Mouse (Mus musculus) megakaryocyte, adult 5-6 weeks (primary cell): ENCODE measurements around the gene Parp16. TPM values are rescaled to one million over a fixed set of nuclear protein-coding genes. Genes with fewer than 3 reads are reported as not detected.
A peak's percentile ranks its signal among the peaks of the same experiment; 100 is the strongest.

Experiments
- ATAC-seq: 2 replicates; pipeline ENCODE4 v1.8.0; 2016; ENCODE audit warnings: mild to moderate bottlenecking, inconsistent platforms; ENCODE audit not compliant: poor library complexity, severe bottlenecking
- total RNA-seq, 2 experiments: library from RNA; stranded (forward) in 1 of 2; stranded (reverse) in 1 of 2; fragments of 153-499, 151-499 nt in 1 of 2; fragments of 221-1000, 200-1000 nt in 1 of 2; gene quantifications; 2 replicates each; pipeline versions ENCODE4 v1.2.3 to v1.2.4; 2015 to 2017

Parp16 gene
- total RNA-seq, 2 experiments from 2014 or later: 0.95 to 1.3 TPM

DNA sequence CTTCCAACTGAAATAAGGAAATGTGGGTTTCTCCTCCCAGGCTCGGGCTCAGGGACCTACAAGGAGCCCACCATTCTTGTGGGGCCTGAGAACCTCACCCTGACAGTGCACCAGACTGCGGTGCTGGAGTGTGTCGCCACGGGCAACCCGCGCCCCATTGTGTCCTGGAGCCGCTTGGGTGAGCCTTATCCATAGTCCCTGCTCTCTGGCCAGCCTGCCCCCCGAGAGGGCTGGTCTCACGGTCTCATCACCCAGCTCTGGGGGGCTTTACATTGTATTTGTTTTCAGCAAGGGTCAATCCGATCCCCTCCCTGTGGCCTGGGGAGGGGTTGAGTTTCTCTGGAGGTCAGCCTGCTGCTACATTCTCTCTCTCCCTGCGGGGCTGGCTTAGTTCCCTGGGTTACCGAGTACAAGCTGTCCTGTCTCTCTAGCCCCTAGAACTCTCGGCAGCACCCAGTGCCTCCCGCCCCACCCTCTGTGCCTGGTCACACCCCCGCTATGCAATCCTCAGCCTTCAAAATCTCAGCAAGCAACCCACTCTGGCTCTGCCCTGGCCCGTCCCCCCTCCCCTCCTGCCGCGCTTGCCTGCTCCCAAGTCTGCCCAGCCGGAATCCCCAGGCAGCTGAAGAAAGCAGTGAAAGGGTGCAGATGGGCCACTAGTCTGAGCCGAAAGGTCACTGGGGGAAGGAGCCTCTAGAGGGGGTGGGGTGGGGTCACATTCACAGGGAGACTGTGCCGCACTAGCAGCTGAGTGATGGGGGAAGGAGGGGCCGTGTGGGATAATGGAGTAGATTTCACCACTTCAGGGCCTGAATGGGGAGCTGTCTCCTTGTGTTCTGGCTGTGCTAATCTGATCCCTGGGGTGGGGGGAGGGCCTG is 16.6 kb upstream of the Parp16 start:
- ATAC-seq: no peak

- ATAC-seq: no peak
Measured at GRCm38 (mm10) chr9:65179817-65180624, 15.1 kb upstream of the Parp16 start.

DNA sequence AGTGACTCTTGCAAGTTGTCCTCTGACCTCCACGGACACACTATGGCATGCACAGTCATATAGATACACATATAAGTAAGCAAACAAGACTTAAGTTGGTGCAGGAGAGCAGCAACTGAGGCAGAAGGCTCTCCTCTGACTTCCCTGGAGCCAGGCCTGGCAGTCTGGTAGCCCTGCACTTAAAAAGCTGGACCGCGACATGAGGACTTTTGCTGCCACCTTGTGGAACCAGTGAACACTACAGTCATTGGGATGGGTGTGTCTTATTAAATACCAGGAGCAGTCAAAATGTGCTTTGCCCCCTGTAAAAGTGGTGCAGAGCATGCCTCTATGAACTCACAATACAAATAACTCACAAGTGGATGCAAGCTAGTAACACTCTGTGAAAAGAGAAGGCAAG is 6.6 kb upstream of the Parp16 start:
- ATAC-seq: peak; percentile 88

GRCm38 (mm10) chr9:65190306-65190705 is 4.8 kb upstream of the Parp16 start:
- ATAC-seq: no peak

- no peak for ATAC-seq
Measured at GRCm38 (mm10) chr9:65191389-65191754, 3.8 kb upstream of the Parp16 start.

DNA sequence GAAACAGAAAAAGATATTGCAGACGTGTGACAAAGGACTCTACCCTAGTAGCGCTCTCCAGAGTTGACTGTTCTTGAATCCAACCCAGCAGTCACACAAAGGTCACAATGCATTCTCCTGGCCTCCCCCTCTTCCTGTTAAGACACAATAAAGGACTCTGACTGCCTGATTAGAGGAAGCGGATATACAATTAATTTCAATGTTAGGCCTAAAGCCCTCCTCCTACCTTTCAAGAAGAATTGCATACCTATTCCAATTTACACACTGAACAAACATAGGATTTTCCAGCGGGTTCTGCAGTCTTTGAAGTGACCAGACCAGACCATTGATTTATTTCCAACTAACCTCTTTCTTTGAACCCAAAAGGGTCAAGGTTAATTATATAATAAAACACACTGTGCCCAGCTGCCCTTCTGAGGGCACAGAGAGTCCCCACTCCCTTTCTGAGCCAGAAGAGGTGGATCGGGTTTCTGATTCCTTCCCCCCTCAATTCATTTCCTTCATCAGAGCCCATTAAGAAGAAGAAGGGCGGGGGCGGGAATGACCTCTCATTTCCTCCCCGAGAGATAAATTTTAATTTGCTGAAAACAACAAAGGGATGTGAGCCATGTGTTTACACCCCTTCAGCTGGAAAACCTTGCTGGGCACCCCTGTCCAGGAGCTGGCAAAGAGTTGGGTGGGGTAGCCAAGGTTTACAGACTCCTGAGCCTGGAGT is 3.2 kb upstream of the Parp16 start:
- ATAC-seq: no peak

- no peak for ATAC-seq
Measured at GRCm38 (mm10) chr9:65193214-65193613, 1.9 kb upstream of the Parp16 start.

DNA sequence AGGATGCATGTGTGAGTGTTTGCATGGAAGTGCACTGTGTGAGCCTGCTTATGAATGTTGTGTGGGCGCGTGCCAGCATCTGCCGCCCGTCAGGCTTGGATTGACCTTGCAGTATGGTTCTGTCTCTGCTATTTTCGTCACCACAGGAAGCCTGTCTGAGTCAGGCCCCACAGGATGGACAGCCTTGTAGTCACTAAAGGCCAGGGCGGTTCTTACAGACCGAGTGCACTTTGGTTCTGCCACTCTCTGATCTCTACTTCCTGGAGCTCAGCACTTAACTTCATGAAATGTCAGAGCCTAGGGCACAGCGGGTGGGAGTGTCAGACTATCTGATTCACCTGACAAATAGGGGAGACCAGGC is 448 bp downstream of the Parp16 start:
- peak; percentile 39 for ATAC-seq

- ATAC-seq: peak; percentile 51
Measured at GRCm38 (mm10) chr9:65195982-65196737, 1.0 kb downstream of the Parp16 start.

- ATAC-seq: peak; percentile 63
Measured at GRCm38 (mm10) chr9:65196738-65197569, 1.8 kb downstream of the Parp16 start.

DNA sequence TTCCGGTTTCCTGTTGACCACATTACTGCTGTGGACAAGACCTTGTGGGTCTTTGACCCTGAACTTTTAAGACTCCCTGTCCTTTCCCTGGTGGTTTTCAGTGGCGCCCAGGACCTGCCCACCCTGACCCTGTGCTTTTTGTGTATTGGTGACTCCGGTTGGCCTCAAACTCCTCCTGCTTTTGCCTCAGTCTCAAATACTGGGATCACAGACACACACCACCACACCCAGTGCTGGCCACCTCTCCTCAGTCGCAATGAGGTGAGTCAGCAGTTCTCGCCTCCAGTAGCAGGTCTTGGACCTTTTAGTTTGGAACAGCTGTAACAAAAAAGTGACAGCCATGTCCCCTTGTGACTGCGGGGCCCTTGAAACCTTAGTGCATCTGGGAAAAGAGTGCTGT is 2.7 kb downstream of the Parp16 start:
- ATAC-seq: no peak

GRCm38 (mm10) chr9:65199723-65200122 is 4.6 kb downstream of the Parp16 start:
- no peak for ATAC-seq

DNA sequence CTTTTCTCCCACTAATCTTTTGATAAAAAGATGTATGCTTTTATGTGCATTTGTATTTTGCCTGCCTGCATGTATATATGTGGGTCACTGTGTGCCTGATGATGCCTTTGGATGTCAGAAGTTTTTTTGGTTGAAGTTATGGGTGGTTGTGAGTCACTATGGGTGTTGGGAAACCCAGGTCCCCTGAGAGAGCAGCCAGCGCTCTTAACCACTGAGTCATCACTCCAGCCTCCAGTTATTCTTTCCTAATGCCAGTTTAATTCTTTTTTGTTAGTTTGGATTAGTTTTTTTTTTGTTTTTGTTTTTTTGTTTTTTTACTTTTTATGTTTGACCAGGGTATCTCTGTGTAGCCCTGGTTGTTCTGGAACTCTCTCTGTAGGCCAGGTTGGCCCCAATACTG is 5.5 kb downstream of the Parp16 start:
- ATAC-seq: no peak

- ATAC-seq: 0 out of 2 replicates have a peak, but pooled peaks have one; percentile 8
Measured at GRCm38 (mm10) chr9:65201021-65201380, 5.8 kb downstream of the Parp16 start.

DNA sequence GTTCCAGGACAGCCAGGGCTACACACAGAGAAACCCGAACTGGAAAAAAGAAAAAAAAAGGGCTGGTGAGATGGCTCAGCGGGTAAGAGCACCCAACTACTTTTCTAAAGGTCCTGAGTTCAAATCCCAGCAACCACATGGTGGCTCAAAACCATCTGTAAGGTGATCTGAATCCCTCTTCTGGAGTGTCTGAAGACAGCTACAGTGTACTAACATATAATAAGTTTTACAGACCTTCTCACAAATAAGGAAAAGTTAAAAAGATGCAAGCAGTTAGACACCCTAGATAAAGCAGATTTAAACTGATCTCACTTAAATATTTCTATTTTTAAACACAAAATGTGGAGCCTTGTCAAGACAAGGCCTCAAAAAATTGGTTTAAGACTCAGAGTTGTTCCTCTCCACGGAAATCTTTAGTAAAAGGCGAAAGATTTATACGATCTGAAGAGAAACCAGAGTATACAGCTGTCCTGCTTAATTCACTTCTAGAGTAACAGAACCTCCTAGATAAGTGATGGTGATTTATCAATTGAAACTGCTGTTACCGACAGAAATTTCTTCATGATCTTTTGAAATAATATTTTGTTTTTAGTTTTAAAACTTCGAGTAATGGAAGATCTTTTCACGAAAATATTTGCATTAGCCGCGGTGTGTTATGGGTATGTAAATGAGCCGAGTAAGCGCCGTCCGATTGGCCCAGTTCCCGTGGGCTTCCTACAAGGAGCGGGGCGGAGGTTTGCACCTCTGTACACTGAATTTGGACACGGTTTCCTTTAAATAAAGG is 6.4 kb downstream of the Parp16 start:
- ATAC-seq: peak; percentile 85

GRCm38 (mm10) chr9:65202165-65202754 is 7.1 kb downstream of the Parp16 start:
- ATAC-seq: peak; percentile 6; the same call in 1 of the 2 replicates

DNA sequence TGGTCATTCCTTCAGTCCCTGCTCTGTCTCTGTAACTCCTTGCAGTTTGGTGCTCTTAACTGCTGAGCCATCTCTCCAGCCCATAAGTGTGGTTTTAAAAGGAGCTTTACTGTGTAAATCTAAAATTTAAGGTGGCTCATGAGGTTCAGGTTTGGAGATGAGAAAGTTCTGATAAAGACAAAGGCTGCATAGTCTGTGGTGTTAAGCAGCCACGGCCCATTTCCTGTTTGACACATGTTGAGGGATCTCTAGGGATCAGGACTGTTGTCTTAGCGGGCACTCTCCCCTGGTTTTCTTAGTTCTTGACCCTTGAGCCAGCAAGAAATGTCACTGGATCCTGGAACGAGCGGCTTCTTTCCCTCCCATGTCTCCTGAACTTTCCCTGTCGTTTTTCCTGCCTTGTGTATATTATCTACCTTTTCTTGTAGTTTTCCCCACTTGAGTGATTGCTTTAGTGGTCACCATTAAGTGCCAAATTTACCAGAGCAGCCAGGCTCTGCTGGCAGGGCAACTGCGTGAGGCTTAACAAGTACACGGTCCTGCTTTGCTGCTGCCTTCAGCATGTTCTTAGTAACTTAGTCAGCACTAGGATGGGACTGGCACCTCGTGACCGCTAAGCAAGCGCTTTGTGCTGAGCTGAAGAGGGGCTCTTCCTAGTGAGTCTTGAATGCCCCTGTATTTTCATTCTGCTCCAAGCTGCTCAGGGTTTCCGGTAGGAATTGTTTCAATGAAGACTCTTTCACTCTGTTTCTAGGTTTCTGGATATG is 10.1 kb downstream of the Parp16 start:
- no peak for ATAC-seq
